Mouse (Mus musculus) cerebellum, adult 2 months (tissue): Measurements from ENCODE around the gene Pcna.

Experiments used
- CTCF ChIP-seq: fragments of 200-500 bp; IDR thresholded peaks from 2 replicates; pipeline ENCODE4 v1.5.1; 2011; ENCODE audit warnings: low read depth, mild to moderate bottlenecking, control low read depth, low read length, moderate library complexity, borderline replicate concordance; ENCODE audit not compliant: insufficient read depth
- POLR2A ChIP-seq: fragments of 200-500 bp; IDR thresholded peaks from 2 replicates; pipeline ENCODE4 v1.6.1; 2011; ENCODE audit warnings: low read length, control low read depth, borderline replicate concordance; ENCODE audit not compliant: insufficient read depth

DNA sequence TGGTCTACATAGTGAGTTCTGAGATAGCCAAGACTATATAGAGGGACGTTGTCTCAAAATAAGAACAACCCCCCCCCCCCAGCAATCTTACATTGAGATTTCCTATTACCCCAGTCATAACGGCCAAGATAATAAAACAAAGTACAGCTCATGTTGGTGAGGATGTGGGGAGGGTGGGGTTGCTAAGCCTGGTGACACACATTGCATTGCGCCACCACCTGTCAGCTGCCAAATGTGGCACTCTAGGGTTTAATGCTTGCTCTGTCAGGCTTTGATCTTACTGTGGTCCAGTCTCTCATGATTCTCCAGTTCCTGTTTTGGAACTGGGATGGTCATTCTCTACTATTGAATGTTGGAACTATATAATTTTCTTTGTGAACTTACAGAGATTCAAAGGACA is 49.3 kb downstream of the Pcna start:
- TF ChIP-seq POLR2A = no peak
- no peak for TF ChIP-seq CTCF
